Mouse (Mus musculus) intestine, embryonic 15.5 days (tissue): ENCODE results near the gene Tshz2. TPM values are rescaled to one million over a fixed set of nuclear protein-coding genes. Genes with fewer than 3 reads are reported as not detected.

Experiments used
- ATAC-seq: fragments of 200-750 bp; cut with Nextera tagmentation; 2 replicates; pipeline ENCODE4 v1.8.0; 2017; ENCODE audit warnings: moderate TSS enrichment, moderate library complexity
- H3K27ac ChIP-seq: fragments of 300-500 bp; sonication (generic); 2 replicates; pipeline ENCODE4 v1.5.1; 2015; ENCODE audit warnings: mild to moderate bottlenecking, inconsistent platforms
- H3K27me3 ChIP-seq: fragments of 300-500 bp; sonication (generic); replicated peaks from 2 replicates; pipeline ENCODE4 v1.6.1; 2015; ENCODE audit warnings: inconsistent platforms
- H3K36me3 ChIP-seq: fragments of 300-500 bp; sonication (generic); 2 replicates; pipeline ENCODE4 v1.6.1; 2015; ENCODE audit warnings: inconsistent platforms
- H3K4me1 ChIP-seq: fragments of 300-500 bp; sonication (generic); replicated peaks from 2 replicates; pipeline ENCODE4 v1.6.1; 2015; ENCODE audit warnings: inconsistent platforms
- H3K4me2 ChIP-seq: fragments of 300-500 bp; sonication (generic); replicated peaks from 2 replicates; pipeline ENCODE4 v1.6.1; 2015; ENCODE audit warnings: mild to moderate bottlenecking, inconsistent platforms
- H3K4me3 ChIP-seq: fragments of 300-500 bp; sonication (generic); replicated peaks from 2 replicates; pipeline ENCODE4 v1.5.1; 2015; ENCODE audit warnings: inconsistent platforms
- H3K9ac ChIP-seq: fragments of 300-500 bp; sonication (generic); 2 replicates; pipeline ENCODE4 v1.6.1; 2015; ENCODE audit warnings: inconsistent platforms
- H3K9me3 ChIP-seq: fragments of 300-500 bp; sonication (generic); 2 replicates; pipeline ENCODE4 v1.6.1; 2016; ENCODE audit warnings: inconsistent platforms
- WGBS: fragments of 180-500 bp; shearing (Covaris S2); methylation state at CpG from one replicate; pipeline ENCODE4 v1.1.7; 2015; 5-methylcytosine and 5-hydroxymethylcytosine counted together
- polyA plus RNA-seq: library from polyadenylated mRNA; unstranded; fragments of >200 nt; fragmentation: Nextera tagmentation; extraction: Ambion mirVana; gene quantifications from 2 replicates; pipeline ENCODE4 v1.2.1, GENCODE M21; 2015

Gene Tshz2
- polyA plus RNA-seq, 1 experiment from 2014 or later: 17.2 TPM

GRCm38 (mm10) chr2:169919111-169919695 is 286.4 kb downstream of the Tshz2 start:
- no peak overlapping the region for H3K27ac ChIP-seq
- H3K4me2 ChIP-seq: no peak overlapping the region
- ATAC-seq: no peak
- no peaks in the 10 kb centered on the region for H3K9me3 ChIP-seq
- peaks cover 3% of the 10 kb centered on the region; the same call in 1 of the 2 replicates for H3K4me1 ChIP-seq
- 78% methylated on average over 3 of the region's 3 CpGs for WGBS
- H3K9ac ChIP-seq: no peak overlapping the region
- H3K4me3 ChIP-seq: no peak overlapping the region
- no peaks in the 10 kb centered on the region for H3K36me3 ChIP-seq
- H3K27me3 ChIP-seq: no peaks in the 10 kb centered on the region

- no peaks in the 10 kb centered on the region for H3K36me3 ChIP-seq
- no peak overlapping the region for H3K4me3 ChIP-seq
- no peak overlapping the region for H3K4me2 ChIP-seq
- WGBS: 52% methylated on average over 8 of the region's 8 CpGs
- ATAC-seq: no peak
- no peaks in the 10 kb centered on the region for H3K9me3 ChIP-seq
- H3K9ac ChIP-seq: no peak overlapping the region
- no peak overlapping the region for H3K27ac ChIP-seq
- peaks cover 12% of the 10 kb centered on the region for H3K4me1 ChIP-seq
- no peaks in the 10 kb centered on the region for H3K27me3 ChIP-seq
Observed at GRCm38 (mm10) chr2:169924177-169924810, 291.5 kb downstream of the Tshz2 start.

- no peak overlapping the region for H3K9ac ChIP-seq
- H3K4me2 ChIP-seq: no peak overlapping the region
- no peaks in the 10 kb centered on the region for H3K27me3 ChIP-seq
- H3K9me3 ChIP-seq: no peaks in the 10 kb centered on the region
- no peak overlapping the region for H3K27ac ChIP-seq
- WGBS: 78% methylated on average over 5 of the region's 5 CpGs
- no peak for ATAC-seq
- no peaks in the 10 kb centered on the region for H3K36me3 ChIP-seq
- H3K4me3 ChIP-seq: no peak overlapping the region
- peaks cover 15% of the 10 kb centered on the region for H3K4me1 ChIP-seq
Observed at GRCm38 (mm10) chr2:169925466-169925865, 292.7 kb downstream of the Tshz2 start.

GRCm38 (mm10) chr2:169926016-169926415 is 293.2 kb downstream of the Tshz2 start:
- no peak for ATAC-seq
- Histone ChIP-seq H3K9ac (no peak overlapping the region), H3K4me3 (no peak overlapping the region), H3K27me3 (no peaks in the 10 kb centered on the region), H3K9me3 (no peaks in the 10 kb centered on the region), H3K36me3 (no peaks in the 10 kb centered on the region), H3K4me2 (no peak overlapping the region), H3K4me1 (peaks cover 15% of the 10 kb centered on the region), H3K27ac (no peak overlapping the region)
- WGBS: 73% methylated on average over 11 of the region's 11 CpGs

GRCm38 (mm10) chr2:169927401-169927800 is 294.6 kb downstream of the Tshz2 start:
- peaks cover 15% of the 10 kb centered on the region for H3K4me1 ChIP-seq
- WGBS: 76% methylated on average over 2 of the region's 2 CpGs

GRCm38 (mm10) chr2:169928447-169929120 is 295.8 kb downstream of the Tshz2 start:
- Histone ChIP-seq H3K36me3 (no peaks in the 10 kb centered on the region), H3K9ac (no peak overlapping the region), H3K27ac (no peak overlapping the region), H3K4me3 (no peak overlapping the region), H3K4me1 (peaks cover 15% of the 10 kb centered on the region), H3K4me2 (no peak overlapping the region), H3K9me3 (no peaks in the 10 kb centered on the region), H3K27me3 (no peaks in the 10 kb centered on the region)
- WGBS: 44% methylated on average over 14 of the region's 14 CpGs
- ATAC-seq: 0 out of 2 replicates have a peak, but pooled peaks have one; percentile 50

More at GRCm38 (mm10) chr2:169927401-169927800, 294.6 kb downstream of the Tshz2 start:
- no peak overlapping the region for H3K4me3 ChIP-seq
- H3K4me2 ChIP-seq: no peak overlapping the region
- H3K27ac ChIP-seq: no peak overlapping the region
- H3K9ac ChIP-seq: no peak overlapping the region
- H3K36me3 ChIP-seq: no peaks in the 10 kb centered on the region
- ATAC-seq: no peak
- H3K27me3 ChIP-seq: no peaks in the 10 kb centered on the region
- no peaks in the 10 kb centered on the region for H3K9me3 ChIP-seq

GRCm38 (mm10) chr2:169929540-169930497 is 297.0 kb downstream of the Tshz2 start:
- no peak overlapping the region for H3K9ac ChIP-seq
- no peaks in the 10 kb centered on the region for H3K36me3 ChIP-seq
- peak overlapping the region; percentile 50 for H3K4me2 ChIP-seq
- H3K27me3 ChIP-seq: no peaks in the 10 kb centered on the region
- H3K4me1 ChIP-seq: peaks cover 15% of the 10 kb centered on the region
- H3K27ac ChIP-seq: no peak overlapping the region
- 43% methylated on average over 23 of the region's 23 CpGs for WGBS
- H3K4me3 ChIP-seq: peak overlapping the region; percentile 7; the same call in 1 of the 2 replicates
- no peaks in the 10 kb centered on the region for H3K9me3 ChIP-seq
- ATAC-seq: peak; percentile 90

- H3K27ac ChIP-seq: no peak overlapping the region
- no peaks in the 10 kb centered on the region for H3K27me3 ChIP-seq
- no peaks in the 10 kb centered on the region for H3K9me3 ChIP-seq
- H3K4me2 ChIP-seq: no peak overlapping the region
- no peak overlapping the region for H3K9ac ChIP-seq
- H3K36me3 ChIP-seq: no peaks in the 10 kb centered on the region
- 65% methylated on average over 6 of the region's 6 CpGs for WGBS
- no peak overlapping the region for H3K4me3 ChIP-seq
- no peak for ATAC-seq
- H3K4me1 ChIP-seq: no peaks in the 10 kb centered on the region
Observed at GRCm38 (mm10) chr2:169935642-169936041, 302.8 kb downstream of the Tshz2 start.

- Histone ChIP-seq H3K27me3 (no peaks in the 10 kb centered on the region), H3K4me1 (no peaks in the 10 kb centered on the region), H3K36me3 (no peaks in the 10 kb centered on the region), H3K9me3 (no peaks in the 10 kb centered on the region), H3K9ac (no peak overlapping the region), H3K4me2 (no peak overlapping the region), H3K4me3 (no peak overlapping the region), H3K27ac (peak overlapping the region; percentile 57)
- peak; percentile 86 for ATAC-seq
- WGBS: 51% methylated on average over 16 of the region's 16 CpGs
Observed at GRCm38 (mm10) chr2:169940297-169941142, 307.7 kb downstream of the Tshz2 start.

- no peak overlapping the region for H3K27ac ChIP-seq
- no peaks in the 10 kb centered on the region for H3K27me3 ChIP-seq
- no peak overlapping the region for H3K4me2 ChIP-seq
- 0 out of 2 replicates have a peak, but pooled peaks cover 4% of the 10 kb centered on the region for H3K4me1 ChIP-seq
- H3K9ac ChIP-seq: no peak overlapping the region
- ATAC-seq: no peak
- H3K9me3 ChIP-seq: no peaks in the 10 kb centered on the region
- H3K36me3 ChIP-seq: no peaks in the 10 kb centered on the region
- WGBS: 91% methylated on average over 6 of the region's 6 CpGs
- H3K4me3 ChIP-seq: no peak overlapping the region
Observed at GRCm38 (mm10) chr2:169943727-169944126, 310.9 kb downstream of the Tshz2 start.

GRCm38 (mm10) chr2:169948139-169948538 is 315.3 kb downstream of the Tshz2 start:
- no peak for ATAC-seq
- Histone ChIP-seq H3K9me3 (no peaks in the 10 kb centered on the region), H3K4me3 (no peak overlapping the region), H3K36me3 (no peaks in the 10 kb centered on the region), H3K4me2 (no peak overlapping the region), H3K4me1 (0 out of 2 replicates have a peak, but pooled peaks cover 4% of the 10 kb centered on the region), H3K27me3 (no peaks in the 10 kb centered on the region), H3K27ac (no peak overlapping the region), H3K9ac (no peak overlapping the region)
- WGBS: 71% methylated on average over 6 of the region's 6 CpGs
